Mouse (Mus musculus) heart, postnatal 14 days (tissue): ENCODE results near the gene Evi5l. TPM values are rescaled to one million over a fixed set of nuclear protein-coding genes. Genes with fewer than 3 reads are reported as not detected.

Experiments
- DNase-seq, 2 experiments: peaks; one replicate each; pipeline ENCODE4 v3.0.0; 2021 to 2022
- intact Hi-C: fragments of 180-260 bp; cut with DNase I; formaldehyde crosslinking; loops from one replicate; pipeline ENCODE4 v1.15.1; 2025
- total RNA-seq, 2 experiments: library from RNA; stranded (reverse); gene quantifications; 2 replicates each; pipeline ENCODE4 v1.2.3; 2021

Gene Evi5l
- total RNA-seq, 2 experiments from 2014 or later = 22.2 to 24.5 TPM

DNA sequence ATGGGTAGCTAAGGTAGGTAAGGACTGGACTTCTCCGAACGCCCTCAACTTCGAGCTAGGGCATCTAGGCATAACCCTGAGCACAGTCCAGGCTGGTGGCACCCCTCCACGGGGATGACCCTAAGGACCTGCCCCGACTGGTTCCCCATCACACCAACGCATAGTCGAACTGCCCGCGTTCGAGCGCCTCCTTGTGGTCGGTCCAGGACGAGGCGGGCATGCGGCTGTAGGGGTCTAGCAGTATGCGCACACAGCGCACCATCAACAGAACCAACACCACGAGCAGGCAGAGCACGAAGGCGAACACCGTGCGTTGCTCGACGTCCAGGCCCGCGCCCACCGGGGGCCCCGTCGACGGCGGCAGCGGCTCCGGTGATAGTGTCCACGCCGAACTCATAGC, 91.9 kb downstream of the Evi5l start:
- intact Hi-C loops = loop anchor here (2.0 kb wide), 1 partner anchor 117 kb away; no protein-coding TSS in a partner anchor
- DNase-seq = peak; percentile 76 to 84

DNA sequence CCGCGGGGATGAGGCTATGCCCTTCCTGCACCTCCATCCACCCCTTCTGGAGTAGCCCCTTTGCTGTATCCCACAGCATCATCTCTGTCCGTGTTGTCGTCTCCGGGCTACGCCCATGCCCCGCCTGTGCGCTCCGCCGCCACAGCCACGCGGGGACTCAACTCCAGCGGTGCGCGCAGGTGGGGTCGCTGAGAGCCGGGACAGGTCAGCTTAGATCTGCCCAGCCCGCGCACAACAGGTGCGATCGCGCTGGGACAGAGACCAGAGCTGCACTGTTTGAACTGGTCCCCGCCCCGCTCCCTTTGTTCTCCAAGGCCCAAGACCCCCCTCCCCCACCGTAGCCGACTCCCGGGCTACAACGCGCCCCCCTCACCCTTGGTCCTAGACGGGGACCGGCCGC, 92.3 kb downstream of the Evi5l start:
- intact Hi-C loops = loop anchor here (2.0 kb wide), 1 partner anchor 118 kb away; no protein-coding TSS in a partner anchor
- peak in 1 of 2 experiments; percentile 20 for DNase-seq

DNA sequence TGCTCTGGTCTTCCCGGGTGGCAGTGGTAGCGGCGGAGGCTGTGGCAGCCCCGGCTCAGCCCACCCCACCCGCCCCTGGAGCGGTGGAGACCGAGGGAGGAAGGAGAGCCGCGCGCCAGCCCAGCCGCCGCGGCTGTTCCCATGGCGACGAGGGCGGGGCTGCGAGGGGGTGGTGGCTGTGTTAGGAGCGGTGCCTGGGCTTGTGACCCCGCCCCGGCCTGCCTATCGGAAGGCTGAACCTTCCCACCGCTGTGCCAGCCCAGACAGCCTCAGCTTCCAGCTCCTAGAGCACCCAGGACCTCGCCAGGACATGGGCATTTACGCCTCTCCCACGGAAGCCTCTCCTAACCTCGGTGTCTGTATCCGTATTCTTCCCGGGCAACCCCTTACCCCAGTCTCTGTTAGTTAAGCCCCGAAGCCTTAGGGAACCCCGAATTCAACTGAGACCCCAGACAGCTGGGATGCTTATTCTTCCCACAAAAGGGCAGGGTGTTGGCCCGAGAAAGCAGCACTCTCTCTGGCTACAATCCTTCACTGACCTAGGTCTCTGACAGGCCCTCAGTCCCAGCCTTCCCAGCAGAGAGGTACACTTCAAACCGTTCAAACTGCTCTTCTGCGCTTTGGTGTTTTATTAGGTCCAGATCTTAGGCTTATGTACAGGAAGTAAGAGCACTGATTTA, 92.9 kb downstream of the Evi5l start, which contains the start of gene Ctxn1:
Ctxn1 (minus strand) TSS at position 150 of the 680 bp plus-strand sequence.
- DNase-seq = peak; percentile 97 to 98
- intact Hi-C loops = loop anchor here (2.0 kb wide), 1 partner anchor 118 kb away; no protein-coding TSS in a partner anchor

DNA sequence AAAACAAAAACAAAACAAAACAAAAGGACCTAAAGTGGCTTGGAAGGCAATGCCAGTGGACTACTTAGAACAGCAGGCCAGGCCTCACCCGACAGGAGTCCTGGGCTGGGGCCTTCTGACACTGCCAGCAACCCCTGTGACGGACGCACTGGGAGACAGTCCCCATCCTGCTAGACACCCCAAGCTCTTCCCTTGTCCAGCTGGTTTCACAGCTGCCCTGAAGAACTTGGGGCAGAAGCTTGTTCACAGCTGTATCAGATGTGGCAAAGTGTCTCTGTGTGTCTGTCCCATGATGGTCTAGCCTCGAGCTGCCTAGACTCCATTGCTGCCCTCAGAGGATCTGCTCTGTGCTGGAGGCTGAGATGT, 93.4 kb downstream of the Evi5l start:
- no peak for DNase-seq
- intact Hi-C loops = loop anchor here (2.0 kb wide), 1 partner anchor 119 kb away; no protein-coding TSS in a partner anchor

Other genes starting within 250 kb of the Evi5l start
- gene Cd209b, start 239.7 kb upstream of the Evi5l start, total RNA-seq = under 1 TPM; 0.15 to 0.53 TPM
- under 1 TPM in 1 of 2 experiments, not detected in 1; 0.20 TPM for gene Cd209c, start 211.8 kb upstream of the Evi5l start, total RNA-seq
- gene Cd209f, start 60.7 kb upstream of the Evi5l start, total RNA-seq = under 1 TPM; 0.29 to 0.41 TPM
- not detected for gene Cd209g, start 32.5 kb upstream of the Evi5l start, total RNA-seq
- gene Prr36, start 50.9 kb downstream of the Evi5l start, total RNA-seq = under 1 TPM in 1 of 2 experiments, not detected in 1; 0.05 TPM
- under 1 TPM; 0.14 to 0.20 TPM for gene Lrrc8e, start 60.3 kb downstream of the Evi5l start, total RNA-seq
- 10 to 100 TPM; 59.2 to 69.6 TPM for gene Map2k7, start 72.2 kb downstream of the Evi5l start, total RNA-seq
- under 1 TPM in 1 of 2 experiments, not detected in 1; 0.38 TPM for gene Gm49320, start 72.3 kb downstream of the Evi5l start, total RNA-seq
- 1 to 10 TPM; 3.0 to 4.3 TPM for gene Tgfbr3l, start 81.6 kb downstream of the Evi5l start, total RNA-seq
- 10 to 100 TPM; 14.4 to 14.5 TPM for gene Snapc2, start 86.5 kb downstream of the Evi5l start, total RNA-seq
- 1 to 10 TPM; 2.0 to 2.2 TPM for gene Ctxn1, start 92.7 kb downstream of the Evi5l start, total RNA-seq
- 100 to 1,000 TPM; 110 to 117 TPM for gene Timm44, start 109.3 kb downstream of the Evi5l start, total RNA-seq
- 10 to 100 TPM in 1 of 2 experiments, 1 to 10 TPM in 1; 5.9 to 14.8 TPM for gene Ccl25, start 158.6 kb downstream of the Evi5l start, total RNA-seq
- gene Elavl1, start 158.8 kb downstream of the Evi5l start, total RNA-seq = 10 to 100 TPM; 58.8 to 66.1 TPM